Mouse (Mus musculus) olfactory bulb, adult 2 months (tissue): Measurements from ENCODE around the gene Ano8. TPM values are rescaled to one million over a fixed set of nuclear protein-coding genes. Genes with fewer than 3 reads are reported as not detected.
"Not testable (repeated sequence)": the region's sequence is repeated elsewhere in the genome, so short reads cannot be mapped to it uniquely, and the experiment has no call there.

Experiments used
- H3K27ac ChIP-seq: fragments of 200-500 bp; 2 replicates; pipeline ENCODE4 v1.5.1; 2012; ENCODE audit warnings: low read depth, low read length; ENCODE audit not compliant: insufficient read depth
- H3K4me1 ChIP-seq: fragments of 200-500 bp; 2 replicates; pipeline ENCODE4 v1.6.1; 2012; ENCODE audit warnings: low read length; ENCODE audit not compliant: control insufficient read depth, insufficient read depth
- H3K4me3 ChIP-seq: fragments of 200-500 bp; 2 replicates; pipeline ENCODE4 v1.5.1; 2012; ENCODE audit warnings: mild to moderate bottlenecking, low read depth, low read length, moderate library complexity; ENCODE audit not compliant: insufficient read depth
- CTCF ChIP-seq: fragments of 200-500 bp; IDR thresholded peaks from 2 replicates; pipeline ENCODE4 v1.5.1; 2012; ENCODE audit warnings: low read depth, mild to moderate bottlenecking, low read length, moderate library complexity; ENCODE audit not compliant: insufficient read depth
- POLR2A ChIP-seq: fragments of 200-500 bp; IDR thresholded peaks from 2 replicates; pipeline ENCODE4 v1.6.1; 2012; ENCODE audit warnings: mild to moderate bottlenecking, low read depth, low read length, moderate library complexity; ENCODE audit not compliant: insufficient read depth
- WGBS: fragments of 180-500 bp; shearing (Covaris S2); methylation state at CpG from one replicate; pipeline ENCODE4 v1.1.7; 2018; 5-methylcytosine and 5-hydroxymethylcytosine counted together
- polyA plus RNA-seq: library from polyadenylated mRNA; stranded (reverse); fragments of >200 nt; gene quantifications from 2 replicates; pipeline ENCODE4 v1.2.4, GENCODE M21; 2012; ENCODE audit warnings: low replicate concordance; ENCODE audit not compliant: missing spikeins, insufficient read depth, insufficient read length

Gene Ano8
- polyA plus RNA-seq, 1 experiment: not detected

GRCm38 (mm10) chr8:71437041-71437440 is 48.7 kb downstream of the Ano8 start:
- H3K27ac ChIP-seq: no peak overlapping the region
- no peaks in the 10 kb centered on the region; the same call in 1 of the 2 replicates for H3K4me1 ChIP-seq
- TF ChIP-seq CTCF (no peak), POLR2A (no peak)
- WGBS: 46% methylated on average over 3 of the region's 3 CpGs
- no peak overlapping the region for H3K4me3 ChIP-seq

GRCm38 (mm10) chr8:71432935-71433334 is 52.8 kb downstream of the Ano8 start:
- WGBS: 73% methylated on average over 1 of the region's 1 CpGs
- not testable (repeated sequence) for H3K27ac ChIP-seq, H3K4me3 ChIP-seq, H3K4me1 ChIP-seq

Other genes with a start within 250 kb of the Ano8 start
- 390 TPM in 1 of 2 replicates, not detected in the other for gene Myo9b, start 213.2 kb downstream of the Ano8 start, polyA plus RNA-seq
- gene Haus8, start 213.0 kb downstream of the Ano8 start, polyA plus RNA-seq: not detected in 2 replicates
- gene Use1, start 119.1 kb downstream of the Ano8 start, polyA plus RNA-seq: not detected in 2 replicates
- gene Ocel1, start 114.7 kb downstream of the Ano8 start, polyA plus RNA-seq: not detected in 2 replicates
- not detected in 2 replicates for gene Nr2f6, start 104.0 kb downstream of the Ano8 start, polyA plus RNA-seq
- not detected in 2 replicates for gene Ushbp1, start 90.2 kb downstream of the Ano8 start, polyA plus RNA-seq
- gene Babam1, start 89.1 kb downstream of the Ano8 start, polyA plus RNA-seq: not detected in 2 replicates
- gene Ankle1, start 80.0 kb downstream of the Ano8 start, polyA plus RNA-seq: not detected in 2 replicates
- gene Abhd8, start 22.3 kb downstream of the Ano8 start, polyA plus RNA-seq: not detected in 2 replicates
- gene Mrpl34, start 21.0 kb downstream of the Ano8 start, polyA plus RNA-seq: not detected in 2 replicates
- not detected in 2 replicates for gene Dda1, start 16.8 kb downstream of the Ano8 start, polyA plus RNA-seq
- not detected in 2 replicates for gene Gtpbp3, start 2.1 kb upstream of the Ano8 start, polyA plus RNA-seq
- not detected in 2 replicates for gene Plvap, start 25.8 kb upstream of the Ano8 start, polyA plus RNA-seq
- gene Ccdc194, start 39.7 kb upstream of the Ano8 start, polyA plus RNA-seq: not detected in 2 replicates
- gene Bst2, start 51.5 kb upstream of the Ano8 start, polyA plus RNA-seq: not detected in 2 replicates
- not detected in 2 replicates for gene Mvb12a, start 57.0 kb upstream of the Ano8 start, polyA plus RNA-seq
- gene Tmem221, start 72.9 kb upstream of the Ano8 start, polyA plus RNA-seq: not detected in 2 replicates
- gene Nxnl1, start 80.6 kb upstream of the Ano8 start, polyA plus RNA-seq: not detected in 2 replicates
- not detected in 2 replicates for gene Slc27a1, start 82.9 kb upstream of the Ano8 start, polyA plus RNA-seq
- gene Pgls, start 106.2 kb upstream of the Ano8 start, polyA plus RNA-seq: not detected in 2 replicates
- gene Fam129c, start 111.7 kb upstream of the Ano8 start, polyA plus RNA-seq: not detected in 2 replicates
- gene Colgalt1, start 125.0 kb upstream of the Ano8 start, polyA plus RNA-seq: 143 TPM in 1 of 2 replicates, not detected in the other
- not detected in 2 replicates for gene Unc13a, start 185.8 kb upstream of the Ano8 start, polyA plus RNA-seq
- gene Jak3, start 190.3 kb upstream of the Ano8 start, polyA plus RNA-seq: not detected in 2 replicates
- gene Insl3, start 203.3 kb upstream of the Ano8 start, polyA plus RNA-seq: not detected in 2 replicates
- not detected in 2 replicates for gene B3gnt3, start 215.8 kb upstream of the Ano8 start, polyA plus RNA-seq
- gene Fcho1, start 239.8 kb upstream of the Ano8 start, polyA plus RNA-seq: 90.9 TPM in 1 of 2 replicates, not detected in the other